Mouse (Mus musculus): ENCODE measurements at regions not wholly inside any gene's neighbourhood (a gene's known extent, or its start where the extent isn't known, plus 50 kb on each side); places are given as distances from the start of the nearest gene placed in this dataset.

GRCm38 (mm10) chr7:72592110-72592509 is 285.7 kb upstream of the Mctp2 start:
- DNase-seq (ENCODE audit: low spot score): no peak

GRCm38 (mm10) chr7:72592649-72593048 is 286.2 kb upstream of the Mctp2 start:
- no peak for DNase-seq (ENCODE audit: low spot score)

- DNase-seq (ENCODE audit: low spot score): no peak
These were observed 286.9 kb upstream of the Mctp2 start for GRCm38 (mm10) chr7:72593259-72593658.

- DNase-seq (ENCODE audit: low spot score): no peak
These were observed 288.3 kb upstream of the Mctp2 start for GRCm38 (mm10) chr7:72594741-72595140.

GRCm38 (mm10) chr7:72596985-72597384 is 290.6 kb upstream of the Mctp2 start:
- no peak for DNase-seq (ENCODE audit: low spot score)

GRCm38 (mm10) chr7:72601933-72602332 is 295.5 kb upstream of the Mctp2 start:
- DNase-seq (ENCODE audit: low spot score): no peak

- DNase-seq (ENCODE audit: low spot score): no peak
These were observed 303.4 kb upstream of the Mctp2 start for GRCm38 (mm10) chr7:72609791-72610190.

GRCm38 (mm10) chr7:72615232-72615631 is 308.8 kb upstream of the Mctp2 start:
- DNase-seq (ENCODE audit: low spot score): no peak

GRCm38 (mm10) chr7:72627369-72627768 is 321.0 kb upstream of the Mctp2 start:
- no peak for DNase-seq (ENCODE audit: low spot score)

GRCm38 (mm10) chr7:72639566-72639965 is 333.2 kb upstream of the Mctp2 start:
- DNase-seq (ENCODE audit: low spot score): no peak

GRCm38 (mm10) chr7:72675018-72675417 is 368.6 kb upstream of the Mctp2 start:
- DNase-seq (ENCODE audit: low spot score): no peak

- no peak for DNase-seq (ENCODE audit: low spot score)
These were observed 379.4 kb upstream of the Mctp2 start for GRCm38 (mm10) chr7:72685803-72686202.

- no peak for DNase-seq (ENCODE audit: low spot score)
These were observed 380.9 kb upstream of the Mctp2 start for GRCm38 (mm10) chr7:72687356-72687755.

GRCm38 (mm10) chr7:72691396-72691795 is 385.0 kb upstream of the Mctp2 start:
- no peak for DNase-seq (ENCODE audit: low spot score)

- DNase-seq (ENCODE audit: low spot score): no peak
These were observed 385.5 kb upstream of the Mctp2 start for GRCm38 (mm10) chr7:72691859-72692258.

GRCm38 (mm10) chr7:72696736-72697135 is 390.3 kb upstream of the Mctp2 start:
- no peak for DNase-seq (ENCODE audit: low spot score)

GRCm38 (mm10) chr7:72703652-72704341 is 397.4 kb upstream of the Mctp2 start:
- DNase-seq (ENCODE audit: low spot score): no peak

- no peak for DNase-seq (ENCODE audit: low spot score)
These were observed 405.1 kb upstream of the Mctp2 start for GRCm38 (mm10) chr7:72711193-72712131.

GRCm38 (mm10) chr7:72715401-72715800 is 409.0 kb upstream of the Mctp2 start:
- DNase-seq (ENCODE audit: low spot score): no peak

- no peak for DNase-seq (ENCODE audit: low spot score)
These were observed 409.6 kb upstream of the Mctp2 start for GRCm38 (mm10) chr7:72716051-72716450.

- no peak for DNase-seq (ENCODE audit: low spot score)
These were observed 419.9 kb upstream of the Mctp2 start for GRCm38 (mm10) chr7:72726214-72726854.

- DNase-seq (ENCODE audit: low spot score): no peak
These were observed 431.4 kb upstream of the Mctp2 start for GRCm38 (mm10) chr7:72737792-72738191.

Measured in T-cell, adult 2 months (primary cell).